Mouse (Mus musculus) liver, embryonic 14.5 days (tissue): ENCODE results near the gene Pdgfra.

Experiments
- CTCF ChIP-seq: IDR thresholded peaks from 2 replicates; pipeline ENCODE4 v1.5.1; 2016; ENCODE audit warnings: antibody characterized with exemption, low read depth, control low read depth
- EP300 ChIP-seq: IDR thresholded peaks from 2 replicates; pipeline ENCODE4 v1.6.1; 2016; ENCODE audit warnings: antibody characterized with exemption, low read depth

DNA sequence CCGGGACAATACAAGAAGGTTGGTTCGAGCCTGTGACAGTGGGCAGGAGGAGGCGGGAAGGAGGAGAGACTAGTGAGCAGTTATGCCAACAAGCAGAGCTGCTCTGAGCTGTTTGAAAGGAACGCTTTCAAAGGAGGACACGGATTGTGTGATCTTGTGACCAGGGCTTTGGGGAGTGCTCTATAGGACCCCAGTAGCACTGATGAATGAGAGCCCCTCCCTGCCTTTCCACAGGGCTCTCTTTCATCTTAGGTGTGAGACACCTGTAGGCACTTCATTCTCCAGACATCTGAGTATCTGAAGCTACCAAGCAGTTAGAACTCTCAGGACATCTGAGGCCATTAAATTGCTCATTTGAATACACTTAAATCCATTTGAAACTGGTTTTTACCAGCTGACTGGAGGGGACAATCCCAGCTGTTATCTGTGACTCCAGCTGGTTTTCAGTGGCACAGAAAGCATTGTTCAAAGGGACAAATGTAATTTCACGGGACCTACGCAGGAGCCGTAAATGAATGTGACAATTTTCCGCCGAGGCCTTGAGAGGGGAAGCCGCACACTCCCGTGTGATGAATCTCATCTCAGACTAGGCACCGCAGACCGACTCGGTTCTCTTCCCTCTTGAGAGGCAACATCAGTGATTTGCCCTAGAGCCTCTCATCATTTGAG lies 37.4 kb downstream of the Pdgfra start:
- no peak for TF ChIP-seq CTCF
- TF ChIP-seq EP300 = no peak
